Mouse (Mus musculus): ENCODE measurements around the gene Trit1. TPM values are rescaled to one million over a fixed set of nuclear protein-coding genes. Genes with fewer than 3 reads are reported as not detected.

The Trit1 gene
- polyA plus RNA-seq (2011; ENCODE audit: insufficient read depth, insufficient read length, low replicate concordance, missing spikeins), result 7.3 and 12.3 TPM in 2 replicates

DNA sequence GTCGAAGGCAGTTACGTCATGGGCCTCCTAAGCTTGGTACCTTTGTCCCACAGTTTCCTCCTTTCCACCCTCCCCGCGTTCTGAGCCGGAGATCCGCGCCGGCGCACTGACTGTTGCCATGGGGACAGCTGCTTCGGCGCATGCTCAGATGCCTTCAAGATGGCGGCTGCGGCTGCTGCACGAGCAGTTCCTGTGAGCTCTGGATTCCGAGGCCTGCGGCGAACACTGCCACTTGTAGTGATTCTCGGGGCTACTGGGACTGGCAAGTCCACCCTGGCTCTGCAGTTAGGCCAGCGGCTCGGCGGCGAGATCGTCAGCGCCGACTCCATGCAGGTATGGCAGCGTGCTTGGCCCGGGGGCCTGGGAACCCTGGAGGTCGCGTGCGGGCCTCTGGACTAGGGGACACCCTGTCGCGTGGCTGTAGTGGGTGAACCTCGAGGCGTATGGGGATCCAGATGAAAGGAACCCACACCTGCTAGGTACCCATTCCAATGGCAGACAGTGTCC is at the start of gene Trit1:
Trit1 (plus strand) TSS at position 147 of the 507 bp plus-strand sequence.
- H3K4me3 ChIP-seq (replicated peaks; ENCODE audit: control insufficient read depth, low read depth, low read length), result peak within 1 kb of the TSS; percentile 96
- under 1% methylated on average over 34 of the region's 34 CpGs for WGBS
- peak within 1 kb of the TSS; percentile 52 for H3K27ac ChIP-seq (ENCODE audit: control insufficient read depth, insufficient read depth, low read depth, low read length, poor library complexity)
- peaks cover 2% of the 10 kb centered on the region for H3K4me1 ChIP-seq (ENCODE audit: control insufficient read depth, insufficient read depth, low read length)
- TF ChIP-seq CTCF (IDR thresholded peaks at IDR 0.05; ENCODE audit: control insufficient read depth, insufficient read depth, low read length), result no peak
- TF ChIP-seq POLR2A (IDR thresholded peaks at IDR 0.05; ENCODE audit: borderline replicate concordance, control insufficient read depth, low read depth, low read length), result peak; percentile 78; the same call in 1 of the 2 replicates

DNA sequence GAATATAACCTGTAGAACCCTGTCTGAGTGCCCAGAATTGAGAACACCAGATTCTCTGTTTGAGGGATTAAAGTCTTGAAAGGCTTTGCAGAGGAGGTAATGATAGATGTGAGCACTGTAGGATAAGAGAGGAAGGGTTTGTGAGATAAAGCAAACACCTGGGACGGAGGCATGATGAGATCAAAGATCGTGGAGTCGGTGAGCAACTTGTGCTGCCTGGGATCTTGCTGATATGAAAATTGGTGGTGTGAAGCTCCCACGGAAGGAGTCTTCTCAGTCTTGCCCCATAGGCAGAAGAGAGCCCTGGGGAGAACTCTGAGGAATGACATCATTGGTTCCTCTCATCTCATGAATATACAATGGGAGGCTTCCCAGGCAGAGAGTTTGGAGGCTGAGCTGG is 48.3 kb upstream of the Trit1 start:
- 74% methylated on average over 4 of the region's 4 CpGs for WGBS
- Histone ChIP-seq H3K27ac (ENCODE audit: control insufficient read depth, insufficient read depth, low read depth, low read length, poor library complexity) (no peak overlapping the region), H3K4me3 (replicated peaks; ENCODE audit: control insufficient read depth, low read depth, low read length) (no peak overlapping the region), H3K4me1 (ENCODE audit: control insufficient read depth, insufficient read depth, low read length) (no peaks in the 10 kb centered on the region; the same call in 1 of the 2 replicates)
- TF ChIP-seq CTCF (IDR thresholded peaks at IDR 0.05; ENCODE audit: control insufficient read depth, insufficient read depth, low read length), result no peak
- TF ChIP-seq POLR2A (IDR thresholded peaks at IDR 0.05; ENCODE audit: borderline replicate concordance, control insufficient read depth, low read depth, low read length), result no peak

DNA sequence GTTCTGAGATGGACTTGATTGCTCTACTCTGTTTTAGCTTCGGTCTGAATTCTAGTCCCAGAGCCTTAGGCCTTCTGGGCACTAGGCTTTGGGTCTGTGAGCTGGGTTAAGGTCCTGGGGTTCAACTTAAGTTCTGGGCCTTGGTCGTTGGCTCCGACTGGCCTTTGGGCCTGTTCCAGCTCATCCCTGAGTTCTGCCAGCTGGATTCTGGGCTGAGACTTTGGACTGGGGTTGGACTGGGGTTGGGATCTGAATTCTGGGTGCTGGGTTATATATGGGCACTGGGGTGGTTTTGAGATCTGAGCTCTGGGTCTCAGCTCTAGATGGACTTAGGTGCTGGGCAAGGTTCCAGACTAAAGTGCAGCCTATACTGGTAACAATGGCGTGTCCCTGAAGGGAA is 45.2 kb upstream of the Trit1 start:
- no peak overlapping the region for H3K27ac ChIP-seq (ENCODE audit: control insufficient read depth, insufficient read depth, low read depth, low read length, poor library complexity)
- TF ChIP-seq CTCF (IDR thresholded peaks at IDR 0.05; ENCODE audit: control insufficient read depth, insufficient read depth, low read length), result no peak
- no peak for TF ChIP-seq POLR2A (IDR thresholded peaks at IDR 0.05; ENCODE audit: borderline replicate concordance, control insufficient read depth, low read depth, low read length)
- 79% methylated on average over 4 of the region's 4 CpGs for WGBS
- H3K4me1 ChIP-seq (ENCODE audit: control insufficient read depth, insufficient read depth, low read length), result no peaks in the 10 kb centered on the region; the same call in 1 of the 2 replicates
- no peak overlapping the region for H3K4me3 ChIP-seq (replicated peaks; ENCODE audit: control insufficient read depth, low read depth, low read length)

- no peak for TF ChIP-seq POLR2A (IDR thresholded peaks at IDR 0.05; ENCODE audit: borderline replicate concordance, control insufficient read depth, low read depth, low read length)
- no peak overlapping the region for H3K4me3 ChIP-seq (replicated peaks; ENCODE audit: control insufficient read depth, low read depth, low read length)
- no peaks in the 10 kb centered on the region; the same call in 1 of the 2 replicates for H3K4me1 ChIP-seq (ENCODE audit: control insufficient read depth, insufficient read depth, low read length)
- WGBS, result 54% methylated on average over 4 of the region's 4 CpGs
- H3K27ac ChIP-seq (ENCODE audit: control insufficient read depth, insufficient read depth, low read depth, low read length, poor library complexity), result no peak overlapping the region
Observed at GRCm38 (mm10) chr4:122971646-122972045, 44.8 kb upstream of the Trit1 start.

GRCm38 (mm10) chr4:122972056-122972455 is 44.3 kb upstream of the Trit1 start:
- no peak for TF ChIP-seq POLR2A (IDR thresholded peaks at IDR 0.05; ENCODE audit: borderline replicate concordance, control insufficient read depth, low read depth, low read length)
- TF ChIP-seq CTCF (IDR thresholded peaks at IDR 0.05; ENCODE audit: control insufficient read depth, insufficient read depth, low read length), result no peak
- no peak overlapping the region for H3K4me3 ChIP-seq (replicated peaks; ENCODE audit: control insufficient read depth, low read depth, low read length)
- WGBS, result 73% methylated on average over 8 of the region's 8 CpGs
- H3K4me1 ChIP-seq (ENCODE audit: control insufficient read depth, insufficient read depth, low read length), result no peaks in the 10 kb centered on the region; the same call in 1 of the 2 replicates
- no peak overlapping the region for H3K27ac ChIP-seq (ENCODE audit: control insufficient read depth, insufficient read depth, low read depth, low read length, poor library complexity)

DNA sequence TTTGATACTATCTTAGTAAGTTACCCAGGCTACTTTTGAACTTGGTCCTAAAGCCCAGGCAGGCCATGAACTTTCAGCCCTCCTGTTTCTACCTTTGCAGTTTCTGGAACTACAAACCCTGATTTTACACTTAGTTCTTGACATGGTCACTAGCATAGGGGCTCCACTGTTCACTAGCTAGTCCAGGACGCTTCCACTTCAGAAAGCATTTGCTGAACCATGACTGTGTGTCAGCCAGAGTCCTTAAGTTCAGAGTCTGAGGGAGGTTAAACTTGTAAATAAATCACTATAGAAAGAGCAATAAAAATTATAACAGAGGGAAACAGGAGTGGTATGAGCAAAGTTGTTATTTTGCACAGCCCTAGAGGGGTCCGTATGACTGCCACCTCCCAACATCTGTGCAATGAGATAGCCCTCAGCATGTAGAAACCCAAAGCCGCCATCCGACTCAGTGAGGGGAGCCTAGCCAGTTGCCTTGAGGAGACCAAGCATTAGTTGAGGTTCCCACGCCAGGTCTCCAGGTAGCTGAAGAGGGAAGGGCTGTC is 41.3 kb upstream of the Trit1 start:
- Histone ChIP-seq H3K4me3 (replicated peaks; ENCODE audit: control insufficient read depth, low read depth, low read length) (no peak overlapping the region), H3K27ac (ENCODE audit: control insufficient read depth, insufficient read depth, low read depth, low read length, poor library complexity) (no peak overlapping the region), H3K4me1 (ENCODE audit: control insufficient read depth, insufficient read depth, low read length) (no peaks in the 10 kb centered on the region; the same call in 1 of the 2 replicates)
- TF ChIP-seq CTCF (IDR thresholded peaks at IDR 0.05; ENCODE audit: control insufficient read depth, insufficient read depth, low read length) (no peak), POLR2A (IDR thresholded peaks at IDR 0.05; ENCODE audit: borderline replicate concordance, control insufficient read depth, low read depth, low read length) (no peak)
- WGBS, result 79% methylated on average over 5 of the region's 5 CpGs

- H3K27ac ChIP-seq (ENCODE audit: control insufficient read depth, insufficient read depth, low read depth, low read length, poor library complexity), result no peak overlapping the region
- no peaks in the 10 kb centered on the region; the same call in 1 of the 2 replicates for H3K4me1 ChIP-seq (ENCODE audit: control insufficient read depth, insufficient read depth, low read length)
- 80% methylated on average over 4 of the region's 4 CpGs for WGBS
- H3K4me3 ChIP-seq (replicated peaks; ENCODE audit: control insufficient read depth, low read depth, low read length), result no peak overlapping the region
- no peak for TF ChIP-seq POLR2A (IDR thresholded peaks at IDR 0.05; ENCODE audit: borderline replicate concordance, control insufficient read depth, low read depth, low read length)
- TF ChIP-seq CTCF (IDR thresholded peaks at IDR 0.05; ENCODE audit: control insufficient read depth, insufficient read depth, low read length), result no peak
Observed at GRCm38 (mm10) chr4:122976885-122977284, 39.5 kb upstream of the Trit1 start.

- Histone ChIP-seq H3K4me1 (ENCODE audit: control insufficient read depth, insufficient read depth, low read length) (peaks cover 2% of the 10 kb centered on the region; the same call in 1 of the 2 replicates), H3K27ac (ENCODE audit: control insufficient read depth, insufficient read depth, low read depth, low read length, poor library complexity) (no peak overlapping the region), H3K4me3 (replicated peaks; ENCODE audit: control insufficient read depth, low read depth, low read length) (no peak overlapping the region)
- WGBS, result 71% methylated on average over 2 of the region's 2 CpGs
- TF ChIP-seq POLR2A (IDR thresholded peaks at IDR 0.05; ENCODE audit: borderline replicate concordance, control insufficient read depth, low read depth, low read length) (no peak), CTCF (IDR thresholded peaks at IDR 0.05; ENCODE audit: control insufficient read depth, insufficient read depth, low read length) (no peak)
Observed at GRCm38 (mm10) chr4:122978850-122979249, 37.5 kb upstream of the Trit1 start.

Measured in bone marrow, adult 2 months (tissue).